Mouse (Mus musculus) left cerebral cortex, postnatal 36 days (tissue): Measurements from ENCODE around the gene Camk1d. TPM values are rescaled to one million over a fixed set of nuclear protein-coding genes. Genes with fewer than 3 reads are reported as not detected.
"Not testable (repeated sequence)": the region's sequence is repeated elsewhere in the genome, so short reads cannot be mapped to it uniquely, and the experiment has no call there.

ENCODE experiments used
- DNase-seq, 2 experiments: peaks; one replicate each; pipeline ENCODE4 v3.0.0; 2021 to 2022; ENCODE audit warnings: low spot score in 2 of 2, mixed read lengths in 1 of 2
- intact Hi-C: fragments of 180-260 bp; cut with DNase I; formaldehyde crosslinking; loops from one replicate; pipeline ENCODE4 v1.15.1; 2025
- total RNA-seq, 2 experiments: library from RNA; stranded (reverse); gene quantifications; 2 replicates each; pipeline ENCODE4 v1.2.3; 2021

The Camk1d gene
- total RNA-seq, 2 experiments from 2014 or later, result 121 to 124 TPM

- no peak for DNase-seq
- intact Hi-C loops, result no loop called here
Observed at GRCm38 (mm10) chr2:5632355-5632684, 82.0 kb downstream of the Camk1d start.

GRCm38 (mm10) chr2:5631676-5632354, 82.5 kb downstream of the Camk1d start:
- DNase-seq, result no peak
- intact Hi-C loops, result no loop called here

- DNase-seq, result no peak
- intact Hi-C loops, result no loop called here
Observed at GRCm38 (mm10) chr2:5630710-5631109, 83.6 kb downstream of the Camk1d start.

GRCm38 (mm10) chr2:5624379-5624778, 89.9 kb downstream of the Camk1d start:
- no peak for DNase-seq
- intact Hi-C loops, result no loop called here

GRCm38 (mm10) chr2:5618361-5618896, 95.9 kb downstream of the Camk1d start:
- intact Hi-C loops, result loop anchor here (10.0 kb wide), 1 partner anchor 96 kb away; the partner anchor contains the start of gene Camk1d
- DNase-seq, result peak in 1 of 2 experiments; percentile 40

GRCm38 (mm10) chr2:5614896-5615295, 99.4 kb downstream of the Camk1d start:
- peak; percentile 47 to 53 for DNase-seq
- intact Hi-C loops, result loop anchor here (10.0 kb wide), 1 partner anchor 100 kb away; the partner anchor contains the start of gene Camk1d

- no peak for DNase-seq
- intact Hi-C loops, result loop anchor here (10.0 kb wide), 1 partner anchor 100 kb away; the partner anchor contains the start of gene Camk1d
Observed at GRCm38 (mm10) chr2:5614308-5614705, 100.0 kb downstream of the Camk1d start.

GRCm38 (mm10) chr2:5613651-5614307, 100.5 kb downstream of the Camk1d start:
- intact Hi-C loops, result loop anchor here (10.0 kb wide), 1 partner anchor 101 kb away; the partner anchor contains the start of gene Camk1d
- DNase-seq, result no peak

GRCm38 (mm10) chr2:5611601-5612000, 102.7 kb downstream of the Camk1d start:
- DNase-seq, result no peak
- intact Hi-C loops, result loop anchor here (10.0 kb wide), 1 partner anchor 103 kb away; the partner anchor contains the start of gene Camk1d

GRCm38 (mm10) chr2:5610521-5610920, 103.8 kb downstream of the Camk1d start:
- intact Hi-C loops, result loop anchor here (10.0 kb wide), 1 partner anchor 104 kb away; the partner anchor contains the start of gene Camk1d
- no peak for DNase-seq

GRCm38 (mm10) chr2:5607920-5608841, 106.1 kb downstream of the Camk1d start:
- peak in 1 of 2 experiments; percentile 41 for DNase-seq
- intact Hi-C loops, result no loop called here

GRCm38 (mm10) chr2:5605849-5606248, 108.5 kb downstream of the Camk1d start:
- intact Hi-C loops, result no loop called here
- no peak for DNase-seq

GRCm38 (mm10) chr2:5602044-5602443, 112.3 kb downstream of the Camk1d start:
- no peak for DNase-seq
- intact Hi-C loops, result no loop called here

- intact Hi-C loops, DNase-seq: not testable (repeated sequence)
Observed at GRCm38 (mm10) chr2:5601243-5601642, 113.1 kb downstream of the Camk1d start.

GRCm38 (mm10) chr2:5600183-5600962, 113.9 kb downstream of the Camk1d start:
- DNase-seq, result no peak
- intact Hi-C loops, result no loop called here

GRCm38 (mm10) chr2:5599713-5600112, 114.6 kb downstream of the Camk1d start:
- no peak for DNase-seq
- intact Hi-C loops, result loop anchor here (10.0 kb wide), 1 partner anchor 145 kb away; no protein-coding TSS in a partner anchor

GRCm38 (mm10) chr2:5598533-5598932, 115.8 kb downstream of the Camk1d start:
- intact Hi-C loops, result loop anchor here (10.0 kb wide), 1 partner anchor 144 kb away; no protein-coding TSS in a partner anchor
- no peak for DNase-seq

GRCm38 (mm10) chr2:5596882-5597281, 117.4 kb downstream of the Camk1d start:
- intact Hi-C loops, result loop anchor here (10.0 kb wide), 1 partner anchor 142 kb away; no protein-coding TSS in a partner anchor
- peak in 1 of 2 experiments; percentile 48 for DNase-seq
